Mouse (Mus musculus): ENCODE measurements around the gene Kng2. TPM values are rescaled to one million over a fixed set of nuclear protein-coding genes. Genes with fewer than 3 reads are reported as not detected.
"Not testable (repeated sequence)": the region's sequence is repeated elsewhere in the genome, so short reads cannot be mapped to it uniquely, and the experiment has no call there.

Kng2 gene
- 0.34 and 0.42 TPM in 2 replicates for polyA plus RNA-seq (2016; fragmentation: Nextera tagmentation; extraction: Ambion mirVana)

GRCm38 (mm10) chr16:23028966-23029600 lies at the start of gene Kng2:
Gene Kng2, minus strand, starts transcription at chr16:23029482.
- H3K27me3 ChIP-seq (replicated peaks); H3K4me3 ChIP-seq; ATAC-seq (ENCODE audit: insufficient number of reproducible peaks, low FRiP score); H3K4me1 ChIP-seq (replicated peaks); H3K36me3 ChIP-seq; H3K9me3 ChIP-seq (replicated peaks); H3K9ac ChIP-seq; H3K4me2 ChIP-seq; H3K27ac ChIP-seq (ENCODE audit: poor library complexity, severe bottlenecking): not testable (repeated sequence)
- WGBS: 82% methylated on average over 3 of the region's 3 CpGs

- not testable (repeated sequence) for H3K27me3 ChIP-seq (replicated peaks); H3K9me3 ChIP-seq (replicated peaks); H3K27ac ChIP-seq (ENCODE audit: poor library complexity, severe bottlenecking); H3K36me3 ChIP-seq; ATAC-seq (ENCODE audit: insufficient number of reproducible peaks, low FRiP score); H3K9ac ChIP-seq; H3K4me2 ChIP-seq; H3K4me1 ChIP-seq (replicated peaks); H3K4me3 ChIP-seq
- 83% methylated on average over 6 of the region's 6 CpGs for WGBS
Measured at GRCm38 (mm10) chr16:23077516-23077915, 48.2 kb upstream of the Kng2 start.

- not testable (repeated sequence) for H3K9ac ChIP-seq; H3K27ac ChIP-seq (ENCODE audit: poor library complexity, severe bottlenecking); H3K4me1 ChIP-seq (replicated peaks); ATAC-seq (ENCODE audit: insufficient number of reproducible peaks, low FRiP score); H3K27me3 ChIP-seq (replicated peaks); H3K4me3 ChIP-seq; H3K9me3 ChIP-seq (replicated peaks); H3K4me2 ChIP-seq; H3K36me3 ChIP-seq
- 82% methylated on average over 5 of the region's 5 CpGs for WGBS
Measured at GRCm38 (mm10) chr16:23060781-23061325, 31.6 kb upstream of the Kng2 start.

- H3K27ac ChIP-seq (ENCODE audit: poor library complexity, severe bottlenecking); H3K4me1 ChIP-seq (replicated peaks); ATAC-seq (ENCODE audit: insufficient number of reproducible peaks, low FRiP score); H3K36me3 ChIP-seq; H3K4me3 ChIP-seq; H3K27me3 ChIP-seq (replicated peaks); H3K9ac ChIP-seq; H3K9me3 ChIP-seq (replicated peaks); H3K4me2 ChIP-seq: not testable (repeated sequence)
- WGBS: 57% methylated on average over 4 of the region's 4 CpGs
Measured at GRCm38 (mm10) chr16:23059630-23060029, 30.3 kb upstream of the Kng2 start.

- not testable (repeated sequence) for ATAC-seq (ENCODE audit: insufficient number of reproducible peaks, low FRiP score)
Measured at GRCm38 (mm10) chr16:23057668-23058447, 28.6 kb upstream of the Kng2 start, which contains the start of gene Kng1. Gene Kng1, plus strand, starts transcription at chr16:23057865.

GRCm38 (mm10) chr16:23046319-23046718 lies 17.0 kb upstream of the Kng2 start:
- Histone ChIP-seq H3K36me3 (no peaks in the 10 kb centered on the region), H3K4me1 (replicated peaks) (no peaks in the 10 kb centered on the region), H3K27ac (ENCODE audit: poor library complexity, severe bottlenecking) (no peak overlapping the region), H3K9me3 (replicated peaks) (no peaks in the 10 kb centered on the region), H3K4me2 (no peak overlapping the region), H3K9ac (no peak overlapping the region), H3K4me3 (no peak overlapping the region), H3K27me3 (replicated peaks) (no peaks in the 10 kb centered on the region)
- no peak for ATAC-seq (ENCODE audit: insufficient number of reproducible peaks, low FRiP score)
- 57% methylated on average over 5 of the region's 5 CpGs for WGBS

More at GRCm38 (mm10) chr16:23057668-23058447, 28.6 kb upstream of the Kng2 start, which contains the start of gene Kng1:
- 63% methylated on average over 1 of the region's 1 CpGs for WGBS
- not testable (repeated sequence) for H3K9ac ChIP-seq; H3K27me3 ChIP-seq (replicated peaks); H3K4me1 ChIP-seq (replicated peaks); H3K4me3 ChIP-seq; H3K9me3 ChIP-seq (replicated peaks); H3K27ac ChIP-seq (ENCODE audit: poor library complexity, severe bottlenecking); H3K36me3 ChIP-seq; H3K4me2 ChIP-seq

- ATAC-seq (ENCODE audit: insufficient number of reproducible peaks, low FRiP score): no peak
Measured at GRCm38 (mm10) chr16:23040876-23041275, 11.6 kb upstream of the Kng2 start.

GRCm38 (mm10) chr16:23039281-23039680 lies 10.0 kb upstream of the Kng2 start:
- H3K4me3 ChIP-seq: no peak overlapping the region
- 93% methylated on average over 4 of the region's 4 CpGs for WGBS

More at GRCm38 (mm10) chr16:23040876-23041275, 11.6 kb upstream of the Kng2 start:
- Histone ChIP-seq H3K9ac (no peak overlapping the region), H3K4me1 (replicated peaks) (0 out of 2 replicates have a peak, but pooled peaks cover 7% of the 10 kb centered on the region), H3K9me3 (replicated peaks) (no peaks in the 10 kb centered on the region; the same call in 1 of the 2 replicates), H3K4me2 (no peak overlapping the region), H3K27me3 (replicated peaks) (no peaks in the 10 kb centered on the region), H3K36me3 (no peaks in the 10 kb centered on the region), H3K27ac (ENCODE audit: poor library complexity, severe bottlenecking) (no peak overlapping the region), H3K4me3 (no peak overlapping the region)
- 22% methylated on average over 4 of the region's 4 CpGs for WGBS

GRCm38 (mm10) chr16:23037744-23038143 lies 8.5 kb upstream of the Kng2 start:
- 0 out of 2 replicates have a peak, but pooled peaks cover 7% of the 10 kb centered on the region for H3K4me1 ChIP-seq (replicated peaks)
- H3K36me3 ChIP-seq: no peaks in the 10 kb centered on the region
- H3K27me3 ChIP-seq (replicated peaks): no peaks in the 10 kb centered on the region
- no peak overlapping the region for H3K4me3 ChIP-seq
- 74% methylated on average over 7 of the region's 7 CpGs for WGBS
- H3K9me3 ChIP-seq (replicated peaks): no peaks in the 10 kb centered on the region; the same call in 1 of the 2 replicates
- H3K27ac ChIP-seq (ENCODE audit: poor library complexity, severe bottlenecking): no peak overlapping the region
- H3K4me2 ChIP-seq: no peak overlapping the region
- ATAC-seq (ENCODE audit: insufficient number of reproducible peaks, low FRiP score): no peak
- H3K9ac ChIP-seq: no peak overlapping the region

More at GRCm38 (mm10) chr16:23039281-23039680, 10.0 kb upstream of the Kng2 start:
- Histone ChIP-seq H3K27me3 (replicated peaks) (no peaks in the 10 kb centered on the region), H3K27ac (ENCODE audit: poor library complexity, severe bottlenecking) (no peak overlapping the region), H3K4me2 (no peak overlapping the region), H3K9me3 (replicated peaks) (no peaks in the 10 kb centered on the region; the same call in 1 of the 2 replicates), H3K36me3 (no peaks in the 10 kb centered on the region), H3K9ac (no peak overlapping the region), H3K4me1 (replicated peaks) (0 out of 2 replicates have a peak, but pooled peaks cover 7% of the 10 kb centered on the region)
- ATAC-seq (ENCODE audit: insufficient number of reproducible peaks, low FRiP score): no peak

- Histone ChIP-seq H3K9me3 (replicated peaks) (peaks cover 10% of the 10 kb centered on the region; the same call in 1 of the 2 replicates), H3K4me2 (no peak overlapping the region), H3K9ac (no peak overlapping the region), H3K4me3 (no peak overlapping the region), H3K27me3 (replicated peaks) (no peaks in the 10 kb centered on the region), H3K36me3 (no peaks in the 10 kb centered on the region), H3K4me1 (replicated peaks) (no peaks in the 10 kb centered on the region), H3K27ac (ENCODE audit: poor library complexity, severe bottlenecking) (no peak overlapping the region)
- 88% methylated on average over 4 of the region's 4 CpGs for WGBS
- ATAC-seq (ENCODE audit: insufficient number of reproducible peaks, low FRiP score): no peak
Measured at GRCm38 (mm10) chr16:23033673-23034072, 4.4 kb upstream of the Kng2 start.

Data from heart, embryonic 12.5 days (tissue).